Mouse (Mus musculus): Measurements from ENCODE around the gene Gmfg. TPM values are rescaled to one million over a fixed set of nuclear protein-coding genes. Genes with fewer than 3 reads are reported as not detected.

Gmfg gene
- polyA plus RNA-seq, 1 experiment from 2014 or later: 30.5 TPM

DNA sequence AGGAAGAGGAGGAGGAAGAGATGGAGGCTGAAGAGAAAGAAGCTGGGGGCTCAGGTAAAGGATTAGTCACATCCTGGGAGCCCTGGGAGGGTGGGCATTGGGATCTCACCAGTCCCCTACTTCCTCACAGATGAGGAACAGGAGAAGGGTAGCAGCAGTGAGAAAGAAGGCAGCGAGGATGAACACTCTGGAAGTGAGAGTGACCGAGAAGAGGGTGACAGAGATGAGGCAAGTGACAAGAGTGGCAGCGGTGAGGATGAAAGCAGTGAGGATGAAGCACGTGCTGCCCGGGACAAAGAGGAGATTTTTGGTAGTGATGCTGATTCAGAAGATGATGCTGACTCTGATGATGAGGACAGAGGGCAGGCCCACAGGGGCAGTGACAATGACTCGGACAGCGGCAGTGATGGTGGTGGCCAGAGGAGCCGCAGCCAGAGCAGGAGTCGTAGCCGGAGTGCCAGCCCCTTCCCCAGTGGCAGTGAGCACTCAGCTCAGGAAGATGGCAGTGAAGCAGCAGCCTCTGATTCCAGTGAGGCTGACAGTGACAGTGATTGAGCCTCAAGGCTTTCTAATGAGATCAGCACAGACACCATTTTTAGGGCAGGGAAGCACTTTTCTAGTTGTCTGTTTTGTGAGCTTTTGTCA lies 38.4 kb upstream of the Gmfg start:
- Histone ChIP-seq H3K4me2 (no peak overlapping the region), H3K9me3 (ENCODE audit: low read depth, low read length) (no peaks in the 10 kb centered on the region), H3K27me3 (ENCODE audit: insufficient read depth, low read length) (no peaks in the 10 kb centered on the region), H3K36me3 (ENCODE audit: insufficient read depth) (peaks cover 85% of the 10 kb centered on the region), H3K9ac (no peak overlapping the region), H3K27ac (ENCODE audit: low read depth) (no peak overlapping the region), H3K4me3 (ENCODE audit: low read depth, low read length) (no peak overlapping the region), H3K4me1 (ENCODE audit: insufficient read depth) (peaks cover under 1% of the 10 kb centered on the region; the same call in 1 of the 2 replicates)
- TF ChIP-seq CTCF (IDR thresholded peaks at IDR 0.05; ENCODE audit: low read depth): no peak
- no peak for DNase-seq
- ATAC-seq (ENCODE audit: insufficient read depth): no peak
- WGBS: 84% methylated on average over 10 of the region's 10 CpGs

GRCm38 (mm10) chr7:28401030-28401429 lies 36.2 kb upstream of the Gmfg start:
- Histone ChIP-seq H3K4me3 (ENCODE audit: low read depth, low read length) (no peak overlapping the region), H3K27ac (ENCODE audit: low read depth) (no peak overlapping the region), H3K4me2 (no peak overlapping the region), H3K9ac (no peak overlapping the region), H3K4me1 (ENCODE audit: insufficient read depth) (no peaks in the 10 kb centered on the region), H3K27me3 (ENCODE audit: insufficient read depth, low read length) (no peaks in the 10 kb centered on the region), H3K36me3 (ENCODE audit: insufficient read depth) (peaks cover 92% of the 10 kb centered on the region), H3K9me3 (ENCODE audit: low read depth, low read length) (no peaks in the 10 kb centered on the region)
- no peak for TF ChIP-seq CTCF (IDR thresholded peaks at IDR 0.05; ENCODE audit: low read depth)
- 92% methylated on average over 1 of the region's 1 CpGs for WGBS
- DNase-seq (no peak), ATAC-seq (ENCODE audit: insufficient read depth) (no peak)

DNA sequence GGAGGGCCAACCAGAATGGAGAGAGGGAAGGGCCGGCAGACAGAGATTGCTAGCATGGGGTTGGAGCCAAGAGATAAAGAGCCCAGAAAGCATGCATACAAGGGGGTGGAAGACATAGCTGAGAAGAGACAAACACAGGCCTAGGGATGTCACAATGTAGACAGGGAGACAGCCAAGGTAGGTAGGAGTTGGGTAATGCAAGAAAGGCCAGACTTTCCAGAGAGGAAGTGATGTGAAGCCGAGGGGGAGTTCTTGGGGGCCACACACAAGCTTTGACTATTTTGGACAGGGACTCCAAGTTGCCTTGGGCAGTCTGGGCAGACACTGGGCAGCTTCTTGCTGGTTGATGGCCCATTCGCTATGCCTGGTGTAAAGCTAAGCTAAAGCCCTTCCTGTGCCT lies 35.3 kb upstream of the Gmfg start:
- TF ChIP-seq CTCF (IDR thresholded peaks at IDR 0.05; ENCODE audit: low read depth): no peak
- Histone ChIP-seq H3K36me3 (ENCODE audit: insufficient read depth) (peaks cover 93% of the 10 kb centered on the region), H3K27me3 (ENCODE audit: insufficient read depth, low read length) (no peaks in the 10 kb centered on the region), H3K9me3 (ENCODE audit: low read depth, low read length) (no peaks in the 10 kb centered on the region), H3K4me3 (ENCODE audit: low read depth, low read length) (no peak overlapping the region), H3K9ac (no peak overlapping the region), H3K4me1 (ENCODE audit: insufficient read depth) (no peaks in the 10 kb centered on the region), H3K27ac (ENCODE audit: low read depth) (no peak overlapping the region), H3K4me2 (no peak overlapping the region)
- DNase-seq (no peak), ATAC-seq (ENCODE audit: insufficient read depth) (no peak)
- WGBS: 67% methylated on average over 3 of the region's 3 CpGs

DNA sequence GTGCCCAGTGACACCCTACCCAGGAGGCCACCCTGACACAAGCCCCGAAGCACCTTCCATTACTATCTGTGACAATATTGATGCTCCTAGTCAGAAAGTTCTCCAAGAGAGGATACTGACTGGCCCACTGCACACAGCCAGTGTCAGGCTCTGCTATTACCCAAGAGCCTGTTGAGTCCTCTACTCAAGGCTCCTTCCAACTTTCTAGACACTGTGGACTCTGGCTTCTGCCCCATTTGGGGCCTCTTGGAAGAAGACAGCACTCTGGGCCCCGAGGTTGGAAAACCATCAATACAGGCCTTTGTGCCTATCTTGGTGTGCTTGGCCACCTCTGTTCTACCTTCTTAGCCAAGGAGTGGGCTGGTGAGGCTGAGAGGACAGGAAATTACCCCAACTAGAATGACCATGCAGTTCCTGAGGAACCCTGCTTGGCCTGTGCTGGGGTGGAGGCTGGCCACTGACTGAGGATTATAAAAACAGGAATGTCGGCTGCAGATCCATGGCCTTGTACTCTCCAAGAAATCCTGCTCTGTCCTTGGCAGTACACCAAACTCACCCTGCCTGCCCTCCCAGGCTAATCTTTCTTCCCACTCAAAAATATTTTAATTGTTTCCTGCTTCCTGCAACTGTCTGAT lies 26.3 kb upstream of the Gmfg start:
- DNase-seq (peak; percentile 42), ATAC-seq (ENCODE audit: insufficient read depth) (no peak)
- H3K36me3 ChIP-seq (ENCODE audit: insufficient read depth): peaks cover 85% of the 10 kb centered on the region
- no peaks in the 10 kb centered on the region for H3K9me3 ChIP-seq (ENCODE audit: low read depth, low read length)
- no peak overlapping the region for H3K4me3 ChIP-seq (ENCODE audit: low read depth, low read length)
- no peak overlapping the region for H3K4me2 ChIP-seq
- H3K27me3 ChIP-seq (ENCODE audit: insufficient read depth, low read length): no peaks in the 10 kb centered on the region
- no peak overlapping the region for H3K9ac ChIP-seq
- no peak for TF ChIP-seq CTCF (IDR thresholded peaks at IDR 0.05; ENCODE audit: low read depth)
- no peak overlapping the region for H3K27ac ChIP-seq (ENCODE audit: low read depth)
- H3K4me1 ChIP-seq (ENCODE audit: insufficient read depth): no peaks in the 10 kb centered on the region
- WGBS: 67% methylated on average over 3 of the region's 3 CpGs

GRCm38 (mm10) chr7:28412826-28413225 lies 24.4 kb upstream of the Gmfg start:
- Histone ChIP-seq H3K4me2 (no peak overlapping the region), H3K36me3 (ENCODE audit: insufficient read depth) (peaks cover 81% of the 10 kb centered on the region), H3K9me3 (ENCODE audit: low read depth, low read length) (no peaks in the 10 kb centered on the region), H3K4me1 (ENCODE audit: insufficient read depth) (no peaks in the 10 kb centered on the region), H3K27ac (ENCODE audit: low read depth) (no peak overlapping the region), H3K4me3 (ENCODE audit: low read depth, low read length) (no peak overlapping the region), H3K9ac (no peak overlapping the region), H3K27me3 (ENCODE audit: insufficient read depth, low read length) (no peaks in the 10 kb centered on the region)
- WGBS: 83% methylated on average over 4 of the region's 4 CpGs
- ATAC-seq (ENCODE audit: insufficient read depth) (no peak), DNase-seq (no peak)
- 0 out of 2 replicates have a peak, but pooled peaks have one; percentile 9 for TF ChIP-seq CTCF (IDR thresholded peaks at IDR 0.05; ENCODE audit: low read depth)

GRCm38 (mm10) chr7:28417368-28417767 lies 19.9 kb upstream of the Gmfg start:
- Histone ChIP-seq H3K4me2 (no peak overlapping the region), H3K4me1 (ENCODE audit: insufficient read depth) (no peaks in the 10 kb centered on the region), H3K27ac (ENCODE audit: low read depth) (no peak overlapping the region), H3K36me3 (ENCODE audit: insufficient read depth) (peaks cover 84% of the 10 kb centered on the region), H3K9ac (no peak overlapping the region), H3K9me3 (ENCODE audit: low read depth, low read length) (no peaks in the 10 kb centered on the region), H3K27me3 (ENCODE audit: insufficient read depth, low read length) (no peaks in the 10 kb centered on the region), H3K4me3 (ENCODE audit: low read depth, low read length) (no peak overlapping the region)
- TF ChIP-seq CTCF (IDR thresholded peaks at IDR 0.05; ENCODE audit: low read depth): peak; percentile 34; the same call in 1 of the 2 replicates
- DNase-seq (no peak), ATAC-seq (ENCODE audit: insufficient read depth) (no peak)

DNA sequence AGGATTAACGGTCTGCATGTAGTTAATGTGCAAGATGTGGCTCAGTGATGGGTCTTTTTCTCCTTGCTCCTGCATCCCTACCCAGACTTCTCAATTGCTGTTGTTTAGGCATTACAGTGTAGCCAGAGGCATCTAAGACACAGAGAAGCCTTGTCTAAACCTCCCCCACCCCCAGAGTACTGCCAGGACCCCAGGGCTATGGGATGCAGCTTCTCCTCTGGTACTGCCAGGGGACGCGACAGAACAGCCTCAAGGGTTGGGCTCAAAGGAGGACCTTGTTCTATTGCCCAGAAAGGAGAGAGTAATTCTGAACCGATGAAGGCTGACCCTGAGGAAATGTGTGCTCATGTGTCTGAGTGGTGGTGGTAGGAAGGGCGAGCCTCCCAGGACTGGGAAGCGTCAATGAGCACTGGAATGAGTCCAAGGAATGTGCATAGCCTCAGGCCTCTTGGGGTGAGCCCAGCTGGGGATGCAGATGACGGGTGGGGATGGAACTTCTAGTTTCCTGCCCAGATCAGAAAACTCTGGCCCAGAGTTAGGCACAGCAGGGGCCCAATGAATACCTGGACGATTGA lies 19.1 kb upstream of the Gmfg start:
- Histone ChIP-seq H3K4me2 (no peak overlapping the region), H3K36me3 (ENCODE audit: insufficient read depth) (peaks cover 84% of the 10 kb centered on the region), H3K4me3 (ENCODE audit: low read depth, low read length) (no peak overlapping the region), H3K27ac (ENCODE audit: low read depth) (no peak overlapping the region), H3K27me3 (ENCODE audit: insufficient read depth, low read length) (no peaks in the 10 kb centered on the region), H3K9me3 (ENCODE audit: low read depth, low read length) (no peaks in the 10 kb centered on the region), H3K4me1 (ENCODE audit: insufficient read depth) (no peaks in the 10 kb centered on the region), H3K9ac (no peak overlapping the region)
- 67% methylated on average over 8 of the region's 8 CpGs for WGBS
- ATAC-seq (ENCODE audit: insufficient read depth) (peak; percentile 75), DNase-seq (peak; percentile 77)
- TF ChIP-seq CTCF (IDR thresholded peaks at IDR 0.05; ENCODE audit: low read depth): no peak

All from lung, embryonic 14.5 days (tissue).